40 mouse cellular contexts compared by ENCODE assay signal in genomic region chr4:43795844-43796243, GRCm38 (mm10). TPM values are rescaled to one million over a fixed set of nuclear protein-coding genes. Genes with fewer than 3 reads are reported as not detected.
"Had no signal": no experiment of that assay in that cellular context is flagged by ENCODE, and none has a peak within 500 bp of the region (broad histone marks: within the 10 kb centered on the region; RNA-seq: fewer than 3 reads in every experiment).

No protein-coding gene starts in this region.

RNA-seq across cellular contexts. Expression of gene Olfr159, which starts 25.0 kb away (rescaled TPM):
- total RNA-seq: heart, postnatal 10 days; heart, postnatal 14 days; heart, postnatal 25 days; heart, postnatal 36 days; heart, postnatal 4 days; hematopoietic stem cell, adult 5-6 weeks; hindbrain, postnatal 0 days; layer of hippocampus, adult 18-20 months; layer of hippocampus, adult 2 months; layer of hippocampus, adult 8-10 months; layer of hippocampus, postnatal 10 days; layer of hippocampus, postnatal 14 days; layer of hippocampus, postnatal 25 days; layer of hippocampus, postnatal 36 days; left cerebral cortex, adult 18-20 months; left cerebral cortex, adult 2 months had no signal
- polyA plus RNA-seq: heart, embryonic 13.5 days; heart, embryonic 14.5 days; heart, embryonic 15.5 days; heart, embryonic 16.5 days; heart, postnatal 0 days; hindbrain, embryonic 10.5 days; hindbrain, embryonic 11.5 days; hindbrain, embryonic 12.5 days; hindbrain, embryonic 13.5 days; hindbrain, embryonic 14.5 days; hindbrain, embryonic 15.5 days; hindbrain, embryonic 16.5 days; hindbrain, postnatal 0 days; inflammation-experienced regulatory T-cells, adult 6 months; intestine, embryonic 14.5 days; intestine, embryonic 15.5 days; intestine, embryonic 16.5 days; intestine, postnatal 0 days; kidney, adult 2 months; kidney, embryonic 14.5 days; kidney, embryonic 15.5 days; kidney, embryonic 16.5 days; kidney, postnatal 0 days; large intestine, adult 2 months had no signal

RNA-seq across cellular contexts. Expression of gene Olfr156, which starts 27.9 kb away (rescaled TPM):
- total RNA-seq: heart, postnatal 10 days; heart, postnatal 14 days; heart, postnatal 25 days; heart, postnatal 36 days; heart, postnatal 4 days; hematopoietic stem cell, adult 5-6 weeks; hindbrain, postnatal 0 days; layer of hippocampus, adult 18-20 months; layer of hippocampus, adult 2 months; layer of hippocampus, adult 8-10 months; layer of hippocampus, postnatal 10 days; layer of hippocampus, postnatal 14 days; layer of hippocampus, postnatal 25 days; layer of hippocampus, postnatal 36 days; left cerebral cortex, adult 18-20 months; left cerebral cortex, adult 2 months; left cerebral cortex, adult 8-10 months had no signal
- polyA plus RNA-seq: heart, embryonic 13.5 days; heart, embryonic 14.5 days; heart, embryonic 15.5 days; heart, embryonic 16.5 days; heart, postnatal 0 days; hindbrain, embryonic 10.5 days; hindbrain, embryonic 11.5 days; hindbrain, embryonic 12.5 days; hindbrain, embryonic 13.5 days; hindbrain, embryonic 14.5 days; hindbrain, embryonic 15.5 days; hindbrain, embryonic 16.5 days; hindbrain, postnatal 0 days; inflammation-experienced regulatory T-cells, adult 6 months; intestine, embryonic 14.5 days; intestine, embryonic 15.5 days; intestine, embryonic 16.5 days; intestine, postnatal 0 days; kidney, adult 2 months; kidney, embryonic 14.5 days; kidney, embryonic 15.5 days; kidney, embryonic 16.5 days; kidney, postnatal 0 days; large intestine, adult 2 months had no signal

RNA-seq across cellular contexts. Expression of gene Olfr157, which starts 44.2 kb away (rescaled TPM):
- total RNA-seq: heart, postnatal 10 days; heart, postnatal 14 days; heart, postnatal 25 days; heart, postnatal 36 days; heart, postnatal 4 days; hematopoietic stem cell, adult 5-6 weeks; hindbrain, postnatal 0 days; layer of hippocampus, adult 18-20 months; layer of hippocampus, adult 2 months; layer of hippocampus, adult 8-10 months; layer of hippocampus, postnatal 10 days; layer of hippocampus, postnatal 14 days; layer of hippocampus, postnatal 25 days; layer of hippocampus, postnatal 36 days; left cerebral cortex, adult 18-20 months; left cerebral cortex, adult 2 months; left cerebral cortex, adult 8-10 months had no signal
- polyA plus RNA-seq: heart, embryonic 13.5 days; heart, embryonic 14.5 days; heart, embryonic 15.5 days; heart, embryonic 16.5 days; heart, postnatal 0 days; hindbrain, embryonic 10.5 days; hindbrain, embryonic 12.5 days; hindbrain, embryonic 13.5 days; hindbrain, embryonic 15.5 days; hindbrain, embryonic 16.5 days; hindbrain, postnatal 0 days; intestine, embryonic 14.5 days; intestine, embryonic 15.5 days; intestine, embryonic 16.5 days; intestine, postnatal 0 days; kidney, adult 2 months; kidney, embryonic 14.5 days; kidney, embryonic 15.5 days; kidney, embryonic 16.5 days had no signal

RNA-seq across cellular contexts. Expression of gene Olfr155, which starts 55.5 kb away (rescaled TPM):
- total RNA-seq: heart, postnatal 10 days; heart, postnatal 14 days; heart, postnatal 25 days; heart, postnatal 36 days; heart, postnatal 4 days; hematopoietic stem cell, adult 5-6 weeks; hindbrain, postnatal 0 days; layer of hippocampus, adult 18-20 months; layer of hippocampus, adult 2 months; layer of hippocampus, adult 8-10 months; layer of hippocampus, postnatal 10 days; layer of hippocampus, postnatal 14 days; layer of hippocampus, postnatal 25 days; layer of hippocampus, postnatal 36 days; left cerebral cortex, adult 18-20 months; left cerebral cortex, adult 2 months; left cerebral cortex, adult 8-10 months had no signal
- polyA plus RNA-seq: heart, embryonic 13.5 days; heart, embryonic 14.5 days; heart, embryonic 15.5 days; heart, embryonic 16.5 days; heart, postnatal 0 days; hindbrain, embryonic 10.5 days; hindbrain, embryonic 11.5 days; hindbrain, embryonic 12.5 days; hindbrain, embryonic 13.5 days; hindbrain, embryonic 14.5 days; hindbrain, embryonic 15.5 days; hindbrain, embryonic 16.5 days; hindbrain, postnatal 0 days; inflammation-experienced regulatory T-cells, adult 6 months; intestine, embryonic 14.5 days; intestine, embryonic 15.5 days; intestine, embryonic 16.5 days; intestine, postnatal 0 days; kidney, adult 2 months; kidney, embryonic 14.5 days; kidney, embryonic 15.5 days; kidney, embryonic 16.5 days; kidney, postnatal 0 days; large intestine, adult 2 months had no signal
